Mouse (Mus musculus): ENCODE measurements around the gene Hoxb4. TPM values are rescaled to one million over a fixed set of nuclear protein-coding genes. Genes with fewer than 3 reads are reported as not detected.

Gene Hoxb4
- polyA plus RNA-seq, 1 experiment, result not detected

DNA sequence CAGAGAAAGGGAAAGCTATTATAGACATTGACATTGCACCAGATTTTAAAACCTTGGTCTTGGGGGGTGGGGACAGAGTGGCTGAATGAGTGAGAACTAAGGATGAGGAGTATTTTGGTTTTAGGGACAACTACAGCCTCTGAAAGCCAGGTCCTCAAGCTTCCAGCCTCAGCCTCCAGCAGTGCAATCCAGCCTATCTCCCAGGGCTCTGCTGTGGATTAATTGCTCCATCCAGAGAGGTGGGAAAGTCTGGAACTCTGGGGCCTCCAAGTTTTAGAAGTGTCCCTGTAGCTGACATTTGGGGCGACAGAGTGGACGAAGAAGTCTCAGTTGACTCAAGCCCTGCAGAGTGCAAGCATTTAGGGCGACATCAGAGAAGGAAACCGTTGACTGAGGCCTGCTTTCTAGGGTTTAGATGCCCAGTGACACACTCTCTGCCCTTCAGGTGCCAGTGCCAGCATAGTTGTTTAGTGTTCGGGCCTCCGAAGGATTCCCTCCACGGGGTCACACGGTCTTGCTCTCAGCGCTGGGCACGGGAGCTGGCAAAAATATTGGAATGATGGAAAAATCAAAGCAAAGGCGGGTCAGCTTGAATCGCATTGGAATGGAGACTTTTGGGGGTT is 4.2 kb upstream of the Hoxb4 start:
- TF ChIP-seq GATA1 (IDR thresholded peaks at IDR 0.05; ENCODE audit: low read length), result no peak

DNA sequence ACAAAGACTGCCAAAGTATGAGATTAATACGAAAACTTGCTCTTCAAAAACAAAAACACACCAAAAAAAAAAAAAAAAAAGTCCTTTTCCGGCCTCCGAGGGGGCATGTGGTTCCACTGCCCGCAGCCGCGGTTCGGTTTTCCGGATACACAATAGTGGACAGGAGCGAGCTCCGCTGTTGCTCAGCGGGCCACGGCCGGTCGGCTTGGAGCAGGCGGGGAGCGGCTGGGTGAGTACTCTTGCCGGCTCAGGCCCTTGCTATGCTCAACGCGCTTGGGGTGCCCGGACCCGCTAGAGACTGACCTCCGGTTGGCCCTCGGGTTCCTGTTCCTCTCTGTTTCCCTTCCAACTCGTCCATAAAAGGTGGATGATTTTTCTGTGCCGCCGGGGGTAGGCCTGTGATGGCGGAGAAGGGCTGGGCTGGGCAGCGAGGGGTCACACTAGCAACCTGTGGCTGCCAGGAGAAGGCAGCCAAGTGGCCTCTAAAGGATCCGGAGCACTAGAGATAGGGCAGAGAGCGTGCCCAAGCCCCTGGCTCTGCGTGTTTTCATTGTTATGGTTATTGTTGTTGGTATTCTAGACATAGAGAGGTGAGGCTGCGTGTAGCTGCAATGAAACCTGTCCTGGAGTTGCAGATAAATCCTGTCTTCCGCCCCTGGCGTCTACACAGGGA is 3.3 kb upstream of the Hoxb4 start:
- no peak for TF ChIP-seq GATA1 (IDR thresholded peaks at IDR 0.05; ENCODE audit: low read length)

DNA sequence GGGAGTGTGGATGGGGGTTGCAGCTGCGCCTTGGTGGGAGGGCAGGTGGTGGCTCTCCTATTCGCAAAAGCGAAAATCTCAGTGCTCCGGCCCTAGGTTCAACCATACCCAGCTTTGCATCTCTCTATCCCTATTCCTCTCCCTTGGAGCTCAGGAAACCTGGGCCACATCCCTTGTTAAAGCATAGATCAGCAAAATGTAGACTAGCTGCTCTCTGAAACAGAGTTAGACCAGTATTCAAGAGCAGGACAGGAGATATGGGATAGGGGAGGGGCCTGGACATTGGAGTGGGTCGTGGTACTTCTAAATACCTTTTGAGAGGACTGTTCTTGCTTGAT is 2.8 kb upstream of the Hoxb4 start:
- TF ChIP-seq GATA1 (IDR thresholded peaks at IDR 0.05; ENCODE audit: low read length), result no peak

DNA sequence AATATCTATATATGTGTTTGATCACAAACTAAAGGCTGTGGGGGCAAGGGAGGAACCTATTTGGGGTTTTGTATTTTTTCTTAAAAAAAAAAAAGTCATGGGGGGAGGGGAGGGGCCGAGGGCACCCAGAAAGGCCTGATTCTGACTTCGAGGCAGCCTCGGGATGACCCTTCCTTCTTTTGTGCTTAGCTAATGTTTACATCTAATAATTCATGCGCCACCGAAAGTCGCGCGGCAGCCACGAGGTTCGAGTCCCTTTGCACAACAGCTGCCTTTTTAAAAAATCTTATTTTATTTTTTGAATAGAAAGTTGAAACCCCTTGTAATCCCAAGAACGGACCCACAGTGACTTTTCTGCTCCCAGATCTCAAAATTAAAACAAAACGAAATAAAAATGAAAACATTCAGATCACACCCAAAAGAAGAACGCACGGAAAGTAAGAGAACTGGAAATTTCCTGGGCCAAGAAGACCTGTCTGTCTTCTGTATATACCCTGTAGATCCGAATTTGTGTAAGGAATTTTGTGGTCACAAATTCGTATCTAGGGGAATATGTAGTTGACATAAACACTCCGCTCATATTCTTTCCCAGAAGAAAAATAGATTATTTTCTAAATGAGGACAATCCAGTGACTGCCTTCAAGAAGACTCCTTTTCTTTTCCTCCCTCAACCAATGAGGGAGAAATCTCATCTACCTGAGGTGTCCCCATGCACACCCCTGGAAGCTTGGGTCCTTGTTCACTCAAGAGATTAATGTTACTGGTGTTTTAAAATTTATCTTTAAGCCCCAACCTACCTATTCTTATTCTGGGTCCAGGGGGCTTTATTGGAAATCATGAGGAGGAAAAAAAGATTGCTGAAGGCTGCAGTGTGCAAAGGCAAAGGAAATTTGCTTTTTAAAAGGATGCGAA is 1.1 kb upstream of the Hoxb4 start:
- no peak for TF ChIP-seq GATA1 (IDR thresholded peaks at IDR 0.05; ENCODE audit: low read length)

DNA sequence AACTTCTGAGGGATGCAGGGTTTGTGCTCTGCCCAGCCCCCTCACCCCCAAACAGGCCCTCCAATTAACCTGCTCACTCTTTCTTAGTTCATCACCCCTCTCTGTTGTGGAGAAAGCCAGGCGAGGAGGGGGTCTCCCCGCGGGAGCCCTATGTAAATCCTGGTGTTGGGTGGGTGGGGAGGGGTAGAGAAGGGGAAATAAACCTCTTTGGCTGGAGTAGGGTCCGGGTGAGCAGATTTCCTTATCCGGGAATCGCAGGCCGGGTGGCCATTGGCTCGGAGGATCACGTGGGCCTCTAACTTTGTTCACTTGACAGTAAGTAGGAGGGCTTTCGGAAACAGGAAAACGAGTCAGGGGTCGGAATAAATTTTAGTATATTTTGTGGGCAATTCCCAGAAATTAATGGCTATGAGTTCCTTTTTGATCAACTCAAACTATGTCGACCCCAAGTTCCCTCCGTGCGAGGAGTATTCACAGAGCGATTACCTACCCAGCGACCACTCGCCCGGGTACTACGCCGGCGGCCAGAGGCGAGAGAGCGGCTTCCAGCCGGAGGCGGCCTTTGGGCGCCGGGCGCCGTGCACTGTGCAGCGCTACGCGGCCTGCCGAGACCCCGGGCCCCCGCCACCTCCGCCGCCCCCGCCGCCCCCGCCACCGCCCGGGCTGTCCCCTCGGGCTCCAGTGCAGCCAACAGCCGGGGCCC is 452 bp downstream of the Hoxb4 start:
- no peak for TF ChIP-seq GATA1 (IDR thresholded peaks at IDR 0.05; ENCODE audit: low read length)

DNA sequence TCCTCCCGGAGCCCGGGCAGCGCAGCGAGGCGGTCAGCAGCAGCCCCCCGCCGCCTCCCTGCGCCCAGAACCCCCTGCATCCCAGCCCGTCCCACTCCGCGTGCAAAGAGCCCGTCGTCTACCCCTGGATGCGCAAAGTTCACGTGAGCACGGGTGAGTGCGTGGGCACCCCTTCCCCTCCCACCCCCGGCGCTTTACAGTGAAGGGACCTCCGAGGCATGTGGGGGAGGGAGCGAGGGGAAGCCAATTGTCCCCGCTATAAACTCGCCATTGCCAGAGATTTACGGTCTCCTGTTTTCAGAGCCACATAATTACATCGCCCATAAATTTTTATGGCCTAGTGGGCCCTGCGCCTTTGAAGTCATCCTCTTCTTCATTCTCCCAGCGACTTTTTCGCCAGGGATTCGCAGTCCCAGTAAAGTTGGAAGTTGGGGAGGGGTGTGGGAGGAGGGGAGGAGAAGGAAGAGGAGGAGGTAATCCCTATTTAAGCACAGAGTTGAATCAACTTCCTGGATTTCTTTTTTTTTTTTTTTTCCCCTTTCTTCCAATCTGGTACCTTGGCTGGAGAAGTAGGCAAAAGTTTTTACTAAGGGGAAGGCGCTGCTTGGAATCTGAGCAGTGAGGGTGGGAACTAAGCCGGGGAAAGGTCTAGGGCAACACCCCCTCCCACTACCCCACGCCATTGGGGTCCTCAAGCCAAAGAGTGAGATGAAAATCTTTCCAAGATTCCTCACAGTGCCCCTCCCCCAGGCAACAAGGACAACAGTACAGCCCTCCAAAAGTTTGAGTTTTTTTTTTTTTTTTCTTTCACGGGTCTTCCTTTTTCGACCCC is 1.2 kb downstream of the Hoxb4 start:
- no peak for TF ChIP-seq GATA1 (IDR thresholded peaks at IDR 0.05; ENCODE audit: low read length)

DNA sequence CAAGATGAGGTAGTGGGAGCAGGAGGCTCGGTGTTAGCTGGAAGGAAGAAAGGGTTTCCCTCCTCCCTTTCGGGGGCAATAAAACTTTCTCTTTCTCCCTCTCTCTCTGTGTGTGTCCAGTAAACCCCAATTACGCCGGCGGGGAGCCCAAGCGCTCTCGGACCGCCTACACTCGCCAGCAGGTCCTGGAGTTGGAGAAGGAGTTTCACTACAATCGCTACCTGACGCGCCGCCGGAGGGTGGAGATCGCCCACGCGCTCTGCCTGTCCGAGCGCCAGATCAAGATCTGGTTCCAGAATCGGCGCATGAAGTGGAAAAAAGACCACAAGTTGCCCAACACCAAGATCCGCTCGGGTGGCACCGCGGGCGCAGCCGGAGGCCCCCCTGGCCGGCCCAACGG is 1.8 kb downstream of the Hoxb4 start:
- no peak for TF ChIP-seq GATA1 (IDR thresholded peaks at IDR 0.05; ENCODE audit: low read length)

DNA sequence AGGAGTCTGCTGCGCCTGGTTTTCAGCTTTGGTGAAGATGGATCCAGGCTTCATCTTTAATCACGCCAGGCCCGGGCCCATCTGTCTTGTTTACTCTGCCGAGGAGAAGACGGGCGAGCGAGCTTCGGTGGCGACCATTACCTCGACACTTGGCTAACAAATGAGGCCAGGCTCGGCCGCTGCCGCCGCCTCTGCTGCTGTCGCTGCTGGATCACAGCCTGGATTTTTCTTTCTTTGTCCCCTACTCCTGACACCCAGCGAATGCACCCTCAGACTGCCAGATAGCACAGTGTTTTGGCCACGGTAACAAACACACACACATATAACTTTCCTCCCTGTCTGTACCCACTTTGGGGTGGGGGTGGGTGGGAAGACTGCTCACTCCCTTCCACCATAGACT is 2.6 kb downstream of the Hoxb4 start:
- TF ChIP-seq GATA1 (IDR thresholded peaks at IDR 0.05; ENCODE audit: low read length), result no peak

DNA sequence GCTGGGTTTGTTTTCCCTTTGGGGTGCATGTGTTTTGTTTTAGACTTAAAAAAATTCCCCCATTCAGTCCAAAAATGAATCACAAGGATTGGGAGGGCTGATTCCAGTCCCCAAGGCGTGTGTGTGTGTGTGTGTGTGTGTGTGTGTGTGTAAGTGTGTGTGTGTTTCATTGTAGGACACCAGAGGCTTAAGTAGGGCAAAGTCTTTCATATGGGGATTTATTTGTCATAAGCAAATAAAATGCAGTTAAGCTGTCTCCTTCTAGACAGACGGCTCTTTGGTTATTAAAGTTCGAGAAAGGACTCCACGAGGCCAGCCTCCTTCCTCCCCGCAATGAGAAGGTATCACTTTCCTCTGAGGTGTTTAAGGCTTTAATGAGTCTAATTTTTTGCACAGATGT is 3.8 kb downstream of the Hoxb4 start:
- TF ChIP-seq GATA1 (IDR thresholded peaks at IDR 0.05; ENCODE audit: low read length), result no peak

DNA sequence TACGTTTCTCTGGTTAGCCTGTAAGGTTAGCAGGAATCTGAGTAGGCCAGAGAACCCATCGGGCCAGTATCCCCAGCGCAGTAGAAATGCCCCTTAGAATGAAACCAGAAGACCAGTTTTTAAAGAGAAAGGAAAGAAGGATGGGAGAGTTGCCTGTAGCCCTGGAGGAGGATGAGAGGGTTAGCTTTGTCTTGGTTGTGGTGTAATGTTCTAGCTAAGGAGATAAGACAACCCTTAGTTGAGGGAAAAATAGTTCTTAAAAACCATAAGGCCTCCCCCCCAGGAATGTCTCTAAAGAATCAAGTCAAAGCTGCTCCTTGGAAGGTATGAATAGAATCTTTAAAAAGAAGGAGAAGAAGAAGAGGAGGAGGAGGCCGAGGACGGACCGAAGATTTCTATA is 4.7 kb downstream of the Hoxb4 start:
- TF ChIP-seq GATA1 (IDR thresholded peaks at IDR 0.05; ENCODE audit: low read length), result no peak

DNA sequence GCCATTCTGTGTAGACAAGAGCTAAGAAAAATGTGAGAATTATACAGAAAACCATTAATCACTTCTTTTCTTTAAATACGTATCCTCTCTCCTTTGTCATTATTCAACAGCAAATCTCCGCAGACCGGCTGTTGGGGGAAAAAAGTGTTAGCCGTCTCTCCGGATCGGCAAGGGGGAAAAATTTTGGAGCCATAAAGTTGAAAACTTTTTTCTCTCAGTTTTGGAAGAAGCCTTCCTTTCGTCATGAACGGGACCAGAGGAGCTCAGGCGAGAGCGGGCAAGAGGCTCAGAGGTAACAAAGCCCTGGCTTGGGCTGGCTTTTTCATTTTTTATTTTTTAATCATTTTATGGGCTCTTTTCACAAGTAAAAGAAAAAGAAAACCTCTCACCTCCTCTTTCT is 5.1 kb downstream of the Hoxb4 start, which contains the start of gene Hoxb3:
Gene Hoxb3 (plus strand): TSS at position 173 of the 400 bp plus-strand sequence.
- no peak for TF ChIP-seq GATA1 (IDR thresholded peaks at IDR 0.05; ENCODE audit: low read length)

DNA sequence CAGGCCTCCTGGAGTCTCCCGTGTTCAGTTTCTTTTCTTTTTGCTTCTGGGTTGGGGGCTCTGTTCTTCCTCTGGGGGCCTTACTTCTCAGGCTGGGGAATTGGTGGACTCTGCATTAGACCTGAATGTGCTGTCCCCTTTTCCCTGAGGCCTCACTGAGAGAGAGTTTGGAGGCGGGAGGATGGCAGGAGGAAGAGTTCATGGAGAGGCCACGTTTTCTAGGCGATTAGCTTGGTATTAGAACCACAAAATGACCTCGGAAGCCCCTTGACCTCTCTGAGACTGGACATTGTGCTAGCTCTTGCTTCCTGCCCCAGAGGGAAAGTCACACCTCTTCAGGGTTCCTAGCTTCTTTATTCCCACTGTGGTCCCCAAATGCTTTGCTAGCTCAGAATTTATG is 6.1 kb downstream of the Hoxb4 start:
- no peak for TF ChIP-seq GATA1 (IDR thresholded peaks at IDR 0.05; ENCODE audit: low read length)

DNA sequence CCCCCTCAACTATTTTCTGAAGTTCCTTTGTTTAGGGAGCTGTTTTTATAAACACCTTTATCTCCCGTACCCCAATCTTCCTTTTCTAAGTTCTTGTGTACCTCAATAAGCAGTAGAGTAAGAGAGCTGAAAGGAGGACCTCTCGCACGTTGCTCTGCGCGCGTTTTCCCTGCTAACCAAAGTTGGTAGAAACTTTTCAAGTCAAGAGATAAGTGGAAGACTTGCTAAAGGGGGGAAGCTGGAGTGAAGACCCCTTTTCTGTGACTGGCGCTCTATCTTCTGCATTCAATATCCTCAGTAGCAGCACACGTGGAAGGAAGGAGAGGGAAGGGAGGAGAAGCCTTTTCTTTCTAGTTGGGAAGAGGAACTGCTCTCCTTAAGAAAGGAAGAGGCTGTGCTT is 6.9 kb downstream of the Hoxb4 start:
- no peak for TF ChIP-seq GATA1 (IDR thresholded peaks at IDR 0.05; ENCODE audit: low read length)

DNA sequence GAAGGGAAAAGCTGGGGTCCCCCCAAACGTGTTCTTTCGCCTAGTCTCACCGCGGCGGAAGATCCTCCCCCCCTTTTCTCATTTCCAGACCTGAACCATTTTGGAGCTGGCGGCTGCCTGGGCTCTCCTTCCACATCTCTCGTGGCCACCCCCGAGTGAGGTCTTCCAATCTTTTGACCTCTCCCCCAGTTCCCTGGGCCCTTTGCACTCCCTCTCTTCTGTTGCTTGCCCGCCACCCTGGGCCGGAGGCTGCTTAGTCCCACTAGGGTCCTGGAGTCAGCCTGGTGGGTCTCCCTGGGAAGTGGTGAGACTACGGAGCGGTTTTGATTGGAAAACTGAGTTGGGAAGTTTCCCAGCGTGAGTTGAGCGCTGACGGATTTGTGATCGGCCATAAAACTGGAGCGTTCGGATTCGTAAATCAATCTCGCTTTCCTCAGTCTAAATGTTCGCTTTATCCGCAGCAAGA is 7.7 kb downstream of the Hoxb4 start:
- no peak for TF ChIP-seq GATA1 (IDR thresholded peaks at IDR 0.05; ENCODE audit: low read length)

DNA sequence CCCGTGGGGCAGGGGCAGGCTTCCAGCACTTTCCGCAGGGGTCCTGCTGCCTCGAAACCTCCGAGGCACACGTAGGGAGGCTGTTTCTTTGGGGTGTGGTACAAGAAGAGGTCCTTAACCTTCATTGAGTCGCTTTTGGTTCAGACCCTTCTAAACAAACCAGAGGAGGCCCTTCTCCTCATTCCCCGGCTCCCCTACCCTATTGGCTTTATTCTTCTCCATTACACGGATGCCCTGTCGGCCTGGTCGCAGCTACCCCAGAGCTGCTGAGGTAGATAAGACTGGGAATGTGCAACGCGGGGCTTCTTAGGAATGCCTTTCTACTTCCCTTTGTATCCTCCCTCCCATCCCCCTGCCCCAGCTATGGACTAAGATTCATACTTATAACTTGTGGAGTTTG is 8.6 kb downstream of the Hoxb4 start:
- TF ChIP-seq GATA1 (IDR thresholded peaks at IDR 0.05; ENCODE audit: low read length), result no peak

Data from G1E-ER4 (cell line).